Mouse (Mus musculus): ENCODE results near the gene Ms4a8a.
"Not testable (repeated sequence)": the region's sequence is repeated elsewhere in the genome, so short reads cannot be mapped to it uniquely, and the experiment has no call there.

Ms4a8a gene

GRCm38 (mm10) chr19:11080934-11081333 lies at the start of gene Ms4a8a:
Gene Ms4a8a (minus strand): TSS chr19:11081102.
- no peak for DNase-seq

- no peak for DNase-seq
Observed at GRCm38 (mm10) chr19:11129702-11130101, 48.8 kb upstream of the Ms4a8a start.

- DNase-seq, result peak; percentile 34 to 45
Observed at GRCm38 (mm10) chr19:11121016-11121420, 40.1 kb upstream of the Ms4a8a start.

GRCm38 (mm10) chr19:11119338-11119737 lies 38.4 kb upstream of the Ms4a8a start:
- peak; percentile 32 to 41 for DNase-seq

GRCm38 (mm10) chr19:11107746-11108145 lies 26.8 kb upstream of the Ms4a8a start:
- no peak for DNase-seq

GRCm38 (mm10) chr19:11101880-11102279 lies 21.0 kb upstream of the Ms4a8a start:
- DNase-seq, result no peak

- DNase-seq, result no peak
Observed at GRCm38 (mm10) chr19:11098401-11098800, 17.5 kb upstream of the Ms4a8a start.

GRCm38 (mm10) chr19:11092131-11092530 lies 11.2 kb upstream of the Ms4a8a start:
- peak; percentile 18 to 37 for DNase-seq

- no peak for DNase-seq
Observed at GRCm38 (mm10) chr19:11070364-11070763, 10.5 kb downstream of the Ms4a8a start.

- DNase-seq, result peak; percentile 32 to 38
Observed at GRCm38 (mm10) chr19:11065202-11065875, 15.6 kb downstream of the Ms4a8a start.

GRCm38 (mm10) chr19:11060900-11061299 lies 20.0 kb downstream of the Ms4a8a start:
- DNase-seq, result no peak

- no peak for DNase-seq
Observed at GRCm38 (mm10) chr19:11059967-11060366, 20.9 kb downstream of the Ms4a8a start.

GRCm38 (mm10) chr19:11055700-11056099 lies 25.2 kb downstream of the Ms4a8a start:
- not testable (repeated sequence) for DNase-seq

- no peak for DNase-seq
Observed at GRCm38 (mm10) chr19:11053277-11053676, 27.6 kb downstream of the Ms4a8a start.

GRCm38 (mm10) chr19:11052877-11053276 lies 28.0 kb downstream of the Ms4a8a start:
- DNase-seq, result no peak

GRCm38 (mm10) chr19:11050286-11050685 lies 30.6 kb downstream of the Ms4a8a start:
- peak; percentile 30 to 37 for DNase-seq

- DNase-seq, result no peak
Observed at GRCm38 (mm10) chr19:11049426-11049825, 31.5 kb downstream of the Ms4a8a start.

GRCm38 (mm10) chr19:11048503-11048902 lies 32.4 kb downstream of the Ms4a8a start:
- DNase-seq, result peak in 1 of 2 experiments; percentile 2

- DNase-seq, result peak; percentile 47 to 53
Observed at GRCm38 (mm10) chr19:11048009-11048408, 32.9 kb downstream of the Ms4a8a start.

GRCm38 (mm10) chr19:11044996-11045711 lies 35.7 kb downstream of the Ms4a8a start:
- peak; percentile 77 for DNase-seq

- no peak for DNase-seq
Observed at GRCm38 (mm10) chr19:11044671-11044995, 36.3 kb downstream of the Ms4a8a start.

- DNase-seq, result no peak
Observed at GRCm38 (mm10) chr19:11037570-11037969, 43.3 kb downstream of the Ms4a8a start.

- DNase-seq, result no peak
Observed at GRCm38 (mm10) chr19:11022382-11022781, 58.5 kb downstream of the Ms4a8a start.

- DNase-seq, result no peak
Observed at GRCm38 (mm10) chr19:11017891-11018290, 63.0 kb downstream of the Ms4a8a start, which contains the start of gene Ms4a18. Gene Ms4a18 (minus strand): TSS chr19:11018031.
